Comparison of ENCODE assay signal across 12 mouse cellular contexts in genomic region chr14:21359896-21360525, GRCm38 (mm10).
DNase-seq lines count a peak whose midpoint lies in the region; ATAC-seq lines count a peak whose summit lies in the region.
"Had no signal": no experiment of that assay in that cellular context is flagged by ENCODE, and none has a peak within 500 bp of the region (broad histone marks: within the 10 kb centered on the region; RNA-seq: fewer than 3 reads in every experiment).

No protein-coding gene starts in this region.

- no peak overlapping the region for H3K9ac ChIP-seq in hindbrain, embryonic 14.5 days
- H3K9ac ChIP-seq in hindbrain, embryonic 16.5 days (ENCODE audit: low read depth, low read length): no peak overlapping the region
- no peak overlapping the region for H3K9ac ChIP-seq in neural tube, embryonic 13.5 days
- no peak overlapping the region for H3K9ac ChIP-seq in hindbrain, embryonic 15.5 days

- WGBS in hindbrain, embryonic 14.5 days: 85% methylated on average over 6 of the region's 12 CpGs
- WGBS in hindbrain, embryonic 16.5 days: 78% methylated on average over 6 of the region's 12 CpGs
- 85% methylated on average over 7 of the region's 12 CpGs for WGBS in neural tube, embryonic 13.5 days
- WGBS in hindbrain, embryonic 15.5 days: 70% methylated on average over 8 of the region's 12 CpGs

- no peaks in the 10 kb centered on the region for H3K36me3 ChIP-seq in hindbrain, embryonic 14.5 days (replicated peaks; ENCODE audit: control insufficient read depth, insufficient read depth)
- no peaks in the 10 kb centered on the region for H3K36me3 ChIP-seq in hindbrain, embryonic 16.5 days (ENCODE audit: control insufficient read depth, insufficient read depth, low read length)
- no peaks in the 10 kb centered on the region for H3K36me3 ChIP-seq in neural tube, embryonic 13.5 days
- no peaks in the 10 kb centered on the region for H3K36me3 ChIP-seq in hindbrain, embryonic 15.5 days

- no peak for ATAC-seq in hindbrain, embryonic 14.5 days (ENCODE audit: low FRiP score)
- ATAC-seq in hindbrain, embryonic 16.5 days: no peak
- no peak for ATAC-seq in neural tube, embryonic 13.5 days (ENCODE audit: low read depth)
- no peak for ATAC-seq in hindbrain, embryonic 15.5 days (ENCODE audit: low FRiP score, low read depth)
- no peak for ATAC-seq in activated CD4-positive, CD25-positive, alpha-beta regulatory T cell, adult 4 months

- 0 out of 2 replicates have a peak, but pooled peaks cover 6% of the 10 kb centered on the region for H3K4me1 ChIP-seq in hindbrain, embryonic 14.5 days (replicated peaks; ENCODE audit: control insufficient read depth, insufficient read depth, low read length)
- H3K4me1 ChIP-seq in hindbrain, embryonic 16.5 days (ENCODE audit: control insufficient read depth, insufficient read depth, low read depth, low read length): no peaks in the 10 kb centered on the region
- H3K4me1 ChIP-seq in neural tube, embryonic 13.5 days (replicated peaks): peaks cover 7% of the 10 kb centered on the region; the same call in 1 of the 2 replicates
- peaks cover 9% of the 10 kb centered on the region; the same call in 1 of the 2 replicates for H3K4me1 ChIP-seq in hindbrain, embryonic 15.5 days (replicated peaks)

- H3K4me3 ChIP-seq in hindbrain, embryonic 14.5 days (replicated peaks; ENCODE audit: low read length): no peak overlapping the region
- H3K4me3 ChIP-seq in hindbrain, embryonic 16.5 days (ENCODE audit: low read length): no peak overlapping the region
- no peak overlapping the region for H3K4me3 ChIP-seq in neural tube, embryonic 13.5 days
- H3K4me3 ChIP-seq in hindbrain, embryonic 15.5 days: no peak overlapping the region
- H3K4me3 ChIP-seq: erythroblast, embryonic 14.5 days had no signal

- no peak for DNase-seq in hindbrain, embryonic 14.5 days (ENCODE audit: low spot score)
- no peak for DNase-seq in neural tube, embryonic 10.5 days (ENCODE audit: extremely low spot score, low spot score)
- DNase-seq in adrenal gland, postnatal 10 days: no peak
- DNase-seq in kidney, adult 18-20 months: no peak
- DNase-seq: gastrocnemius, postnatal 36 days; right cerebral cortex, postnatal 14 days; thymus, postnatal 25 days had no signal

- H3K4me2 ChIP-seq in hindbrain, embryonic 14.5 days (replicated peaks): no peak overlapping the region
- H3K4me2 ChIP-seq in hindbrain, embryonic 16.5 days (ENCODE audit: low read length): no peak overlapping the region
- no peak overlapping the region for H3K4me2 ChIP-seq in neural tube, embryonic 13.5 days
- no peak overlapping the region for H3K4me2 ChIP-seq in hindbrain, embryonic 15.5 days

- H3K9me3 ChIP-seq in hindbrain, embryonic 14.5 days (ENCODE audit: control insufficient read depth, low read length): no peaks in the 10 kb centered on the region
- no peaks in the 10 kb centered on the region for H3K9me3 ChIP-seq in hindbrain, embryonic 16.5 days (ENCODE audit: control insufficient read depth, low read length)
- no peaks in the 10 kb centered on the region for H3K9me3 ChIP-seq in neural tube, embryonic 13.5 days
- no peaks in the 10 kb centered on the region for H3K9me3 ChIP-seq in hindbrain, embryonic 15.5 days

- H3K27me3 ChIP-seq in hindbrain, embryonic 14.5 days (ENCODE audit: control insufficient read depth, insufficient read depth, low read length): no peaks in the 10 kb centered on the region
- no peaks in the 10 kb centered on the region for H3K27me3 ChIP-seq in hindbrain, embryonic 16.5 days (replicated peaks; ENCODE audit: control insufficient read depth, insufficient read depth, low read length)
- no peaks in the 10 kb centered on the region for H3K27me3 ChIP-seq in neural tube, embryonic 13.5 days
- H3K27me3 ChIP-seq in hindbrain, embryonic 15.5 days: no peaks in the 10 kb centered on the region

- 0 out of 2 replicates have a peak overlapping the region, but pooled peaks have one; percentile 47 for H3K27ac ChIP-seq in hindbrain, embryonic 14.5 days
- H3K27ac ChIP-seq in hindbrain, embryonic 16.5 days (ENCODE audit: low read depth, low read length): no peak overlapping the region
- 0 out of 2 replicates have a peak overlapping the region, but pooled peaks have one; percentile 1 for H3K27ac ChIP-seq in neural tube, embryonic 13.5 days (replicated peaks)
- H3K27ac ChIP-seq in hindbrain, embryonic 15.5 days (replicated peaks): peak overlapping the region; percentile 38
